Mouse (Mus musculus) layer of hippocampus, adult 11-12 months (tissue): ENCODE results near the gene Stom.

Experiments
- DNase-seq: peaks from one replicate; pipeline ENCODE4 v3.0.0; 2022; ENCODE audit warnings: low spot score

The Stom gene

GRCm38 (mm10) chr2:35271817-35272216 is 65.0 kb downstream of the Stom start:
- peak; percentile 29 for DNase-seq

- peak; percentile 57 for DNase-seq
Observed at GRCm38 (mm10) chr2:35270531-35270984, 66.2 kb downstream of the Stom start.

GRCm38 (mm10) chr2:35269716-35270260 is 67.0 kb downstream of the Stom start:
- no peak for DNase-seq

GRCm38 (mm10) chr2:35269136-35269535 is 67.6 kb downstream of the Stom start:
- DNase-seq: no peak

- DNase-seq: no peak
Observed at GRCm38 (mm10) chr2:35267876-35268566, 68.8 kb downstream of the Stom start.

GRCm38 (mm10) chr2:35267156-35267875 is 69.5 kb downstream of the Stom start:
- DNase-seq: no peak

GRCm38 (mm10) chr2:35266251-35266905 is 70.4 kb downstream of the Stom start:
- DNase-seq: no peak

- DNase-seq: no peak
Observed at GRCm38 (mm10) chr2:35265775-35266174, 71.0 kb downstream of the Stom start.

- peak; percentile 57 for DNase-seq
Observed at GRCm38 (mm10) chr2:35265296-35265695, 71.5 kb downstream of the Stom start.

GRCm38 (mm10) chr2:35264095-35264494 is 72.7 kb downstream of the Stom start:
- DNase-seq: no peak
